Mouse (Mus musculus): Measurements from ENCODE around the gene Rnf217. TPM values are rescaled to one million over a fixed set of nuclear protein-coding genes. Genes with fewer than 3 reads are reported as not detected.

Rnf217 gene
- 1.5 and 1.8 TPM in 2 replicates for polyA plus RNA-seq (2015; fragmentation: Nextera tagmentation; extraction: Ambion mirVana)

- H3K9me3 ChIP-seq (replicated peaks; ENCODE audit: control insufficient read depth, low read length, poor library complexity, severe bottlenecking), result no peaks in the 10 kb centered on the region
- WGBS, result under 1% methylated on average over 90 of the region's 106 CpGs
- peak; percentile 92 for ATAC-seq
Measured at GRCm38 (mm10) chr10:31609066-31609961, at the start of gene Rnf217. Gene Rnf217 (minus strand): TSS chr10:31609184.

GRCm38 (mm10) chr10:31647270-31647669 lies 38.3 kb upstream of the Rnf217 start:
- no peaks in the 10 kb centered on the region for H3K27me3 ChIP-seq (ENCODE audit: control insufficient read depth, insufficient read depth, low read depth, low read length)
- H3K4me2 ChIP-seq (ENCODE audit: low read length), result no peak overlapping the region
- no peaks in the 10 kb centered on the region for H3K4me1 ChIP-seq (ENCODE audit: control insufficient read depth, insufficient read depth, low read length)
- H3K27ac ChIP-seq (ENCODE audit: low read length), result no peak overlapping the region
- H3K4me3 ChIP-seq (ENCODE audit: low read depth, low read length), result no peak overlapping the region
- WGBS, result 86% methylated on average over 3 of the region's 3 CpGs
- H3K9ac ChIP-seq (ENCODE audit: low read depth, low read length), result no peak overlapping the region
- no peaks in the 10 kb centered on the region for H3K9me3 ChIP-seq (replicated peaks; ENCODE audit: control insufficient read depth, low read length, poor library complexity, severe bottlenecking)
- ATAC-seq, result no peak
- H3K36me3 ChIP-seq (ENCODE audit: control insufficient read depth, insufficient read depth, low read length), result no peaks in the 10 kb centered on the region

More at GRCm38 (mm10) chr10:31609066-31609961, at the start of gene Rnf217:
- Histone ChIP-seq H3K9ac (ENCODE audit: low read depth, low read length) (peak within 1 kb of the TSS; percentile 88), H3K27ac (ENCODE audit: low read length) (peak within 1 kb of the TSS; percentile 77), H3K27me3 (ENCODE audit: control insufficient read depth, insufficient read depth, low read depth, low read length) (no peaks in the 10 kb centered on the region), H3K4me3 (ENCODE audit: low read depth, low read length) (peak within 1 kb of the TSS; percentile 72), H3K36me3 (ENCODE audit: control insufficient read depth, insufficient read depth, low read length) (no peaks in the 10 kb centered on the region), H3K4me2 (ENCODE audit: low read length) (peak within 1 kb of the TSS; percentile 58), H3K4me1 (ENCODE audit: control insufficient read depth, insufficient read depth, low read length) (peaks cover 32% of the 10 kb centered on the region)

GRCm38 (mm10) chr10:31646083-31646482 lies 37.1 kb upstream of the Rnf217 start:
- Histone ChIP-seq H3K27ac (ENCODE audit: low read length) (no peak overlapping the region), H3K9ac (ENCODE audit: low read depth, low read length) (no peak overlapping the region), H3K9me3 (replicated peaks; ENCODE audit: control insufficient read depth, low read length, poor library complexity, severe bottlenecking) (no peaks in the 10 kb centered on the region), H3K4me3 (ENCODE audit: low read depth, low read length) (no peak overlapping the region), H3K27me3 (ENCODE audit: control insufficient read depth, insufficient read depth, low read depth, low read length) (no peaks in the 10 kb centered on the region), H3K4me2 (ENCODE audit: low read length) (no peak overlapping the region), H3K36me3 (ENCODE audit: control insufficient read depth, insufficient read depth, low read length) (no peaks in the 10 kb centered on the region), H3K4me1 (ENCODE audit: control insufficient read depth, insufficient read depth, low read length) (no peaks in the 10 kb centered on the region)
- ATAC-seq, result no peak
- 27% methylated on average over 1 of the region's 1 CpGs for WGBS

GRCm38 (mm10) chr10:31635098-31635497 lies 26.1 kb upstream of the Rnf217 start:
- no peak for ATAC-seq

GRCm38 (mm10) chr10:31632005-31632404 lies 23.0 kb upstream of the Rnf217 start:
- WGBS, result 76% methylated on average over 1 of the region's 1 CpGs
- Histone ChIP-seq H3K9ac (ENCODE audit: low read depth, low read length) (no peak overlapping the region), H3K4me2 (ENCODE audit: low read length) (no peak overlapping the region), H3K27me3 (ENCODE audit: control insufficient read depth, insufficient read depth, low read depth, low read length) (no peaks in the 10 kb centered on the region), H3K4me3 (ENCODE audit: low read depth, low read length) (no peak overlapping the region), H3K36me3 (ENCODE audit: control insufficient read depth, insufficient read depth, low read length) (no peaks in the 10 kb centered on the region), H3K4me1 (ENCODE audit: control insufficient read depth, insufficient read depth, low read length) (no peaks in the 10 kb centered on the region), H3K9me3 (replicated peaks; ENCODE audit: control insufficient read depth, low read length, poor library complexity, severe bottlenecking) (no peaks in the 10 kb centered on the region), H3K27ac (ENCODE audit: low read length) (no peak overlapping the region)
- no peak for ATAC-seq

More at GRCm38 (mm10) chr10:31635098-31635497, 26.1 kb upstream of the Rnf217 start:
- no peak overlapping the region for H3K4me3 ChIP-seq (ENCODE audit: low read depth, low read length)
- no peak overlapping the region for H3K4me2 ChIP-seq (ENCODE audit: low read length)
- no peak overlapping the region for H3K27ac ChIP-seq (ENCODE audit: low read length)
- no peaks in the 10 kb centered on the region for H3K27me3 ChIP-seq (ENCODE audit: control insufficient read depth, insufficient read depth, low read depth, low read length)
- WGBS, result 92% methylated on average over 3 of the region's 3 CpGs
- H3K36me3 ChIP-seq (ENCODE audit: control insufficient read depth, insufficient read depth, low read length), result no peaks in the 10 kb centered on the region
- no peaks in the 10 kb centered on the region for H3K4me1 ChIP-seq (ENCODE audit: control insufficient read depth, insufficient read depth, low read length)
- H3K9me3 ChIP-seq (replicated peaks; ENCODE audit: control insufficient read depth, low read length, poor library complexity, severe bottlenecking), result no peaks in the 10 kb centered on the region
- no peak overlapping the region for H3K9ac ChIP-seq (ENCODE audit: low read depth, low read length)

GRCm38 (mm10) chr10:31615355-31615754 lies 6.4 kb upstream of the Rnf217 start:
- no peak overlapping the region for H3K27ac ChIP-seq (ENCODE audit: low read length)
- H3K9me3 ChIP-seq (replicated peaks; ENCODE audit: control insufficient read depth, low read length, poor library complexity, severe bottlenecking), result no peaks in the 10 kb centered on the region
- no peaks in the 10 kb centered on the region for H3K27me3 ChIP-seq (ENCODE audit: control insufficient read depth, insufficient read depth, low read depth, low read length)
- no peak for ATAC-seq
- H3K4me2 ChIP-seq (ENCODE audit: low read length), result no peak overlapping the region
- WGBS, result 32% methylated on average over 2 of the region's 2 CpGs
- H3K36me3 ChIP-seq (ENCODE audit: control insufficient read depth, insufficient read depth, low read length), result no peaks in the 10 kb centered on the region
- no peak overlapping the region for H3K9ac ChIP-seq (ENCODE audit: low read depth, low read length)
- no peak overlapping the region for H3K4me3 ChIP-seq (ENCODE audit: low read depth, low read length)
- H3K4me1 ChIP-seq (ENCODE audit: control insufficient read depth, insufficient read depth, low read length), result no peaks in the 10 kb centered on the region

- no peak overlapping the region for H3K4me2 ChIP-seq (ENCODE audit: low read length)
- H3K36me3 ChIP-seq (ENCODE audit: control insufficient read depth, insufficient read depth, low read length), result no peaks in the 10 kb centered on the region
- no peaks in the 10 kb centered on the region for H3K27me3 ChIP-seq (ENCODE audit: control insufficient read depth, insufficient read depth, low read depth, low read length)
- H3K9me3 ChIP-seq (replicated peaks; ENCODE audit: control insufficient read depth, low read length, poor library complexity, severe bottlenecking), result no peaks in the 10 kb centered on the region
- WGBS, result 89% methylated on average over 1 of the region's 1 CpGs
- H3K4me3 ChIP-seq (ENCODE audit: low read depth, low read length), result no peak overlapping the region
- H3K27ac ChIP-seq (ENCODE audit: low read length), result no peak overlapping the region
- H3K9ac ChIP-seq (ENCODE audit: low read depth, low read length), result no peak overlapping the region
- peaks cover 4% of the 10 kb centered on the region for H3K4me1 ChIP-seq (ENCODE audit: control insufficient read depth, insufficient read depth, low read length)
- no peak for ATAC-seq
Measured at GRCm38 (mm10) chr10:31614111-31614510, 5.1 kb upstream of the Rnf217 start.

GRCm38 (mm10) chr10:31608441-31609065 lies 431 bp downstream of the Rnf217 start:
- ATAC-seq, result peak; percentile 59
- H3K4me3 ChIP-seq (ENCODE audit: low read depth, low read length), result peak overlapping the region; percentile 72
- H3K27me3 ChIP-seq (ENCODE audit: control insufficient read depth, insufficient read depth, low read depth, low read length), result no peaks in the 10 kb centered on the region
- H3K4me1 ChIP-seq (ENCODE audit: control insufficient read depth, insufficient read depth, low read length), result peaks cover 32% of the 10 kb centered on the region
- H3K9me3 ChIP-seq (replicated peaks; ENCODE audit: control insufficient read depth, low read length, poor library complexity, severe bottlenecking), result no peaks in the 10 kb centered on the region
- no peaks in the 10 kb centered on the region for H3K36me3 ChIP-seq (ENCODE audit: control insufficient read depth, insufficient read depth, low read length)
- H3K27ac ChIP-seq (ENCODE audit: low read length), result peak overlapping the region; percentile 77
- H3K4me2 ChIP-seq (ENCODE audit: low read length), result peak overlapping the region; percentile 58
- peak overlapping the region; percentile 88 for H3K9ac ChIP-seq (ENCODE audit: low read depth, low read length)
- WGBS, result under 1% methylated on average over 48 of the region's 60 CpGs
